Mouse (Mus musculus): ENCODE measurements around the gene Tgoln1.

Gene Tgoln1

DNA sequence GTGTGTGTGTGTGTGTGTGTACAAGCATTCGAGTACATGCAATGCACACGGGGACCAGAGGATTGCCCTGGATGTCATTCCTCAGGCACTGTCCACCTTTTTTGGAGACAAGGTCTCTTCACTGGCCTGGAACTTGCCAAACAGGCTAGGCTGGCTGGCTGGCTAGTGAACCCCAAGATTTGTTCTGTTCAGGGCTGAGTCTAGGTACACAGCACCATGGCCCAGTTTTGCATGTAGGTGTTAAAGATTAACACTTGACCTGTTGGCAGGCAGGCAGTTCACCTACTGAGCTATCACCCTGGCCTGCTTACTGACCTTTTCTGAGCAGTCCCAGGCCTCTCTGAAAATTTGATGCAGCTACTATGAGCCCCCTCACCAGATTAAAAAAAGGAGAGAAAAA, 13.6 kb upstream of the Tgoln1 start:
- DNase-seq (ENCODE audit: low read depth, low spot score), result no peak

DNA sequence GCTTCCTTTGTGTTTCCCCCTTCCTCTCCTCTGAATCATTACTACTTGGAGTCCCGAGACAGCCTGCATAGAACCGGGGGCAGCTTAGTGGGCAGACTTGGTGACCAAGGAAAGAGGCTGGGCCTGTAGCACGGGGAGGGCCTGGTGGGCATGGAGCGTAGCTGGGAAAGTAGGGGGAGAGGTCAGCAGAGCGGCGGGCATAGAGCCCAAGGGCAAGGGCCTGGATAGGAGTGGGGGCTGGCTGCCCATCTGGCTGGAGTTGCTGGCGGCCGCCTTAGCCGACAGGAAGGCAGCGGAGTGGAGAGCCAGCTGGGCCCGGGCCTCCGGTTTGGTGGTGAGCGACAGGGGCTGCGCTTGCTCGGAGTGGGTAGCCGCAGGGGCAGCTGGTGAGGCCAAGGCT, 10.5 kb upstream of the Tgoln1 start:
- DNase-seq (ENCODE audit: low read depth, low spot score), result no peak

DNA sequence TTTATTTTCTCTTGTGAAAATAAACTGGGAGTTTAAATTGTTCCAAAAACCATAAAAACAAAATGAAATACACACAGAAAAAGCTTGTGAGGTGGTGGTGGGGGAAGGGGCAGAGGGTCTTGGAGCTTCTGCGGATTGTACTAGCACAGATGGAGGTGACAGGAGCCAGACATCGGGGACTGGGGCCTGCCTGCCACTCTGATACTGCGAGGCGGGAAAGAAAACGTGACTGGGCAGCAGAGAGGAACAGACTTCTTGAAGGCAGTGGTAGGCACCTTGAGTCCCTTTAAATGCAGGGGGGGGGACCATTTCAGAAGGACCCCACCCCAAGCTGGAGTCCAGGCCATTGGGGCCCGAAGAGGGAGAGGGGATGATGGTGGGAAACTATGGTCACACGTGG, 9.6 kb upstream of the Tgoln1 start:
- DNase-seq (ENCODE audit: low read depth, low spot score), result no peak

DNA sequence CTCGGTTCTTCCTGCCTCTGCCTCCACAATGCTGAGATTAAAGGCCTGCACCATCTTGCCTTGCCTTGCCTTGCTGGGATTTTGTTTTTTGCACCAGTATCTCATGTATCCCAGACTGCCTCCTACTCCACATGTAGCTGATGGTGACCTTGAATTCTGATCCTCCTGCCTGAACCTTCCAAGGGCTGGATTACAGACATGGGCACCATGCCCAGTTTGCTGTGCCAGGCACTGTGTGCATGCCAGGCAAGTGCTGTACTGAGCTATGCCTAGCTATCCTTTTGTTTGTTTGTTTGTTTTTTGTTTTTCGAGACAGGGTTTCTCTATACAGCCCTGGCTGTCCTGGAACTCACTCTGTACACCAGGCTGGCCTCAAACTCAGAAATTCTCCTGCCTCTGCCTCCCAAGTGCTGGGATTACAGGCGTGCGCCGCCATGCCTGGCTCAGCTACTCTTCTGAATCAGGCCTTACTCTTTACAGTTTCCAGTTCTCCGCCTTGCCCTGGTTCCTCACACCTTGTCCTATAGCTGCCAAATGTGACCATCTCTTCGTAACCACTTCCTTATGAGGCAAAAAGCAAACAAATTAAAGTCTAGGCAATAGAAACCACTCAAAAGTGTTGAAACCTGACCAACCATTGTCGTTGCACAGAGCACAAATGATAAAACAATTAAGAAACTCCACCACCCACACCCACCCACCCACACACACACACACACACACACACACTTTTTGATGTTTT, 7.0 kb upstream of the Tgoln1 start:
- no peak for DNase-seq (ENCODE audit: low read depth, low spot score)

DNA sequence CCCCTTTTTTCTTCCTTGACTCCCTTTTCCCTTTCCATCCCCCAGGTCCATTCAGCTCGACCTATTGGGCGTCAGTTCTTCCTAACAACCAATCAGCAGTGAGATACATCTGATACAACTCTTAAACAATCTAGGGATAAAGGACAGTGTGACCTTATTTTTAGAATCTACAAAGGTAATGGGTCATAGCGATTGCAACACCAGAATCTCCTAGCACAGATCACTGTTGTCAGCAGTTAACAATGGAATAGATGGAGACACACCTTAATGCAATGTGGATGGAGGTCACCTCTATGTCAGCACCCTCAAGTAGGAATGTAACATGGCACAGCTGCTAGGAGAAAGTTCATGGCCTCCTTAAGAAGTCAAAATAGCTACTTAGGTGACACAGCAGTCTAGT, 6.1 kb upstream of the Tgoln1 start:
- DNase-seq (ENCODE audit: low read depth, low spot score), result no peak

DNA sequence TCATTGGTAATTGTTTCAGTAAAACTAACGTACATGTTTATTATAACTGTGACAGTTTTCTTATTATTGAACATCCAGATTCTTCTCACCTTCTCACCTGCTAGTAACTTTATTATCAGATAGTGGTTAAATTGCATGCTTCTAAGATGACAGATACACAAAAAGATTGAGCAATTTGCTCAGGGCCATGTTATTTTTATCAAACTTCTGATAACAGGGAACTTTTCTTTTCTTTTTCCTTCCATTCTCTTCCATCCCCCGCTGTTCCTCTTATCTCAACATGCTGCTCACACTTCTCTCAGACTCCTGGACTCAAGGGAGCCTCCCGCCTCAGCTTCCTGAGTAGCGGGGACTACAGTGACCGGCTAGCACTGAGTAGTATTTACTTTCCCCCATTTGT, 4.1 kb upstream of the Tgoln1 start:
- DNase-seq (ENCODE audit: low read depth, low spot score), result no peak

DNA sequence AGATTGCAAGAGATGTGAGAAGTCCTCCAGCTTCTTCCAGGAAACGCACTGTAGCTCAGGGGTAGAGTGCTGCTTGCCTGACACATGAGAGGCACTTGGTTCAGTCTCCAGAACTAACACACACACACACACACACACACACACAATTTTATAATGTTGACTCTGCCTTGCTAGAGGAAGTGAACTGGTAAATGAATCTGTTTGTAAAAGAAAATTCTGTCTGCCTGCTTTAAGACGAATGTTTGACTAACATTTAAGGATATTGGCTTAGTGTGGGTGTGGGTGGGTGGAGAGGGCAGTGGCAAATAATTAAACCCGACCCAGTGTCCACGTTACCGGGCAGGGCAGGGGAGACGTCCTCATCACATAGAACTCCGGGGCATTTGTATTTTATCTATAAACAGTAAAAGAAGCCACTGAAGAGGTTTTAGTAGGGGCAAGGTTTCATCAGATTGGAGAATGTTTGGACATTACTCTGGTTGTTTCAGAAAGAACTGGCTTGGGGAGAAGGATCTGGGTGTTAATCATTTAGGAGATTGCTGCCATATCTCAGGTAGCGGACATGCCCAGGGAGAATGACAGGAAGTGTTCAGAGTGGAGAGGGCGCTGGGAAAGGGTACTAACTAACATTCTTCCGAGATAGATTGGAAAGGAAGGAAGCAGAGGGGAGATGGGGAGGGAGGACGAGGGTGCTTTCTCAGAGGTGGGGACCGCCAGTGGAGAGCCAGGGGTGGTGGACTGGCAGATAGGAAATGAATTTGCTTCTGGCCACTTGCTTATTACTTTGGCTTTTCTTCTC, 3.1 kb upstream of the Tgoln1 start:
- no peak for DNase-seq (ENCODE audit: low read depth, low spot score)

DNA sequence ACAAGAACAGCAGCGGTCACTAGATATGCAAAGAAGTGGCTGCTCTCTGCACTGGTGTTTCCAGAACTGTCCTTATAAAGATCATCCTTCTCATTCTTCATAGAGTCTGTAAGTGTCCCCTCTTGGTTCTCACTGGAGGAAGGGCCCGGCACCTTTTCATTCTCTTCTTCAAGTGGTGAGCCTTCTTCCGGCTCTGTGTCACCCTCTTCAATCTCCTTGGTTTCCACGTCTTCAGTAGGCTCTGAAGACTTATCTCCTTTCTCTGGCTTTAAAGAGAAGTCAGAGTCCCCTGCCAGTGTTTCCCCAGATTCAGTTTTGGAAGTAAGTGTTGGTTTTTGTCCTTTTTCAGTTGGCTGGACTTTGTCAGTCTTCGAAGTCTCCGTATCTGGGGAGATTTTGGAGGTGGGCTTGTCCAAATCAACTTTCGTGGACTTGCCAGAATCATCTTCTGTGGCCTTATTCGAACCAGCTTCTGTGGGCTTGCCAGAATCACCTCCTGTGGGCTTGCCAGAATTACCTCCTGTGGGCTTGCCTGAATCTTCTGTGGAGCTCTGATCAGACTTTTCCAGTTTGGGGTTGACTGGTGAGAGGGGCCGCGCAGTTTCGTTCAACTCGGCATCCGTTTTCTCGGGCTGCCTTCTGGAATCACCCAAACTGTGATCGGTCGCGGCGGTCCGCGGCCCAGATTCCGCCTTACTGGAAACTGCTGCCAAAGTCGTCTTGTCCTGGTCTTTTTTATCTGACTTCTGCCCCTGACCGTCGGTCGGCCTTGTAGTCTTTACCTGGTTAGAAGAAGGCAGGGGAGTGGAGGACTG, 1.0 kb downstream of the Tgoln1 start:
- DNase-seq (ENCODE audit: low read depth, low spot score), result no peak

DNA sequence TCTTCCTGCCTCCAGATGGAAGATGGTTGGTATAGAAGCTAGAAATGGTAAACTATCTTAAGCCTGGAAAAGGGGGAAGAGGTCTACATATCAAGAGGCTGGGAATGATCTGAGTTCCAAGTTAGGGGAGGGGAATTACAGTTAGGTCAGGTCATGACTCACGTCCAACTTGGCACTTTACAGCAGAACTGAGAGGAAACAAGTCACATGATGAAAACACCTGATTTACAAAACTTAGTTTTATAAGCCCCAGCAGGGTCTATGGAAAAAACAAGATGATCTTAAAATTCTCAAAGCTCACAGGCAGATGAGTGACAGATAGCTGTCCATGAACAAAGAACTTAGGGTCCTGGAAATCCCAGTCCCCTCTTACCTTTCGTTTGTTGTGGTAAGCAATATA, 1.6 kb downstream of the Tgoln1 start:
- DNase-seq (ENCODE audit: low read depth, low spot score), result no peak

DNA sequence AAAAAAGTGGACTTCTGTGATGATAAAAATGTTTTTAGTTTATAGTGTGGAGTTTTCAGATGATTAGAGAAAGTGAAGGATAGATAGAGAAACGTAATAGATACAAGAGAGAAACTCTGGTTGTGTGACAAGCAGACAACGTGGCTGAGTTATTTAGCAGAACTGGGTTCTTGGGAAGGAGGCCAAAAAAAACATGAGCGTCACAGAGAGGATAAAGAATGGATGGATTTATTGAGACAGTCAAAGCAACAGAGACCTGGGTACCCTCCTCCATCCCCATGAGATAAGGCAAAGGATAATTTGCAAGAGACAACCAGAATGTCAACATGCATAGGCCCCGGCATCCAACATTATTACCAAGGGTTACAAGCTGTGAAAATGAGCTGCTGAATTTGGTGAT, 6.5 kb downstream of the Tgoln1 start:
- no peak for DNase-seq (ENCODE audit: low read depth, low spot score)

DNA sequence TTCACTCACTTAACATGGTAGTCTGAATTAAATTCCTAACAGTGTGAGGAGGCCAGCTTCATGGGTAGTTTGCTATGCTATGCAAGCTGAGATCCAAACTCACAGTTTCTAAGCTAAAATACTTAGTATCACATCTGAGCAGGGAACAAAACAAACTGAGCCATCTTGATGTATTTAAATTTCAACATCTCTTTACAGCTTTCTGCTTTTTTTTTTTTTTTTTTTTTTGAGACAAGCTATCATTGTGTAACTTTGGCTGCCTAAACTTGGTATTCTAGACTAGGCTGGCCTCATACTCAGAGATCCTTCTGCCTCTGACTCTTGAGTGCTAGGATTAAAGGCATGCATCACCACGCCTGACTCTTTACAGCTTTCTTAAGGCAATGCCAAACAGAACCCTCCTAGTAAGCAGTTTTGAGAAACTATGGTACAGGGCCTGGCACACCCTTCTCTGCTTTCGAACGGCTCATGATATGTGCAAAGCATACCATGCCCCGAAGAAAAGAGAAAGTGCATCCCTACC, 8.1 kb downstream of the Tgoln1 start:
- DNase-seq (ENCODE audit: low read depth, low spot score), result no peak

DNA sequence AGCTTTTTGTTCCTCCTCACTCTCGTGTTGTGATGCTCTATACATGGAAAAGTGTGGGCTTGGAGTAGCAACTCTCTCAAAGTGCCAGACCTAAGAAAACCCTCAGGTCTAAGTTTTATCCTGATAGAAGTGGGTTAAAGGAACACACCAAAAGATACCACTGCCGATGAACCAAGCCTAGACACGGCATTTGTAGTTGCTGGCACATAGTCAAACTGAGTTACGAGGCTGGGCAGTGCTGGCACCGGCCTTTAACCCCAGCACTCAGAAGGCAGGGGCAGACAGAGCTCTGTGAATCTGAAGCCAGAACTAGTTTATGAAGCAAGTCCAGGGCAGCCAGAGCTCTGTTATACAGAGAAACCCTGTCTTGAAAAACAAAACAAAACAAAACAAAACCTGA, 9.1 kb downstream of the Tgoln1 start:
- DNase-seq (ENCODE audit: low read depth, low spot score), result no peak

DNA sequence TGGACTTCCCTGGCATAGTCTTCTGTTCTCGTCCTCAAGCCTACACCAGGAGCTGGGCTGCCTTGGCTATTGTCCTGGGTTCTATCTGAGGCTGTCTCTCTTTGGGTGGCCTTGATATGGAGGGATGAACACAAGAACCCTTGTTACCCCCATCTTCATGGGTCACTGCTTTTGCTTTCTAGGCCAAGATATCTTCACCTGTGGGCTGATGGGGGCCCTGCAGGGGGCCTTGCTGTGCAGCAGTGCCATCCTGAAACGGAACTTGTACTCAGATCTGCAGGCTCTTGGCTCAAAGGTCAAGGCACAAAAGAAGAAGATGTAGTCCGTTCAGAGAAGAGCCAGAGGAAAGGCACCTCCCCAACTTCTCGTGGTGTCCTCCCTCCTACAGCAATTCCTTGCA, 9.7 kb downstream of the Tgoln1 start:
- DNase-seq (ENCODE audit: low read depth, low spot score), result no peak

DNA sequence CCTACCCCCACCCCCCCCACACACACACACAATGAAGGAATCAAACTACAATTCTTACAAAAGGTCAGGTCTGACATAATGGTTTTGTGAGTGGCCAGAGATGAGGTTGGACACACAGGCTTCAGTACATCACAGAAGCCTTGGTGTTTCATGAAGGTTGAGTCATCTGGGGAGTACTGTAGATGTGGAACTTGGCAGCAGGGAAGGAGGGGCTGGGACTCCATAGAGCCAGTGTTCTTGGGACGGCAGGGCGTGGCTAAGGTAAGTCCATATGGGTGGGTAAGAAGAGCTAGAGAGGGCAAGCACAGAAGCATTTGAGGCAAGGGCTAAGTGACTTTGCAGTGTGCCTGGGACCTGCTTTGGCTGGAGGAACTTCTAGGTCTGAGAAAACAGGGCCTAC, 12.7 kb downstream of the Tgoln1 start:
- DNase-seq (ENCODE audit: low read depth, low spot score), result no peak

DNA sequence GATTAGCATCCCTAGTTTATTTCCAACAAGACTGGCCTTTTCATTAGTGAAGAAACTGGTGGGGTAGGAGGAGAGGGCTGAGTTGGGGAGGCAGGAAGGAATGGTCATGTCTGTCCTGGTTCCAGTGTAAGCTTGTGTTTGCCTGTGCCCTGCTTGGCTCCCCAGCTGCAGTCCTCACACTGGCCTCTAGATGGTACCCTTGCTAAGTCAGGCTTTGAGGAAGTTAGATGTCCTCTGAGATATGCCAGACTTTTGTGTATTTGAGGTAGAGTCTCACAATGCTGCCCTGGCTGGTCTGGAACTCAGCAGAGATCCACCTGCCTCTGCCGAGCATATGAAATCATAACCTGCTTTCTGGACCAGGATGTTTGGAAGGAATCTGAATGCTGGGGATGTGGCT, 15.1 kb downstream of the Tgoln1 start:
- DNase-seq (ENCODE audit: low read depth, low spot score), result peak; percentile 39

DNA sequence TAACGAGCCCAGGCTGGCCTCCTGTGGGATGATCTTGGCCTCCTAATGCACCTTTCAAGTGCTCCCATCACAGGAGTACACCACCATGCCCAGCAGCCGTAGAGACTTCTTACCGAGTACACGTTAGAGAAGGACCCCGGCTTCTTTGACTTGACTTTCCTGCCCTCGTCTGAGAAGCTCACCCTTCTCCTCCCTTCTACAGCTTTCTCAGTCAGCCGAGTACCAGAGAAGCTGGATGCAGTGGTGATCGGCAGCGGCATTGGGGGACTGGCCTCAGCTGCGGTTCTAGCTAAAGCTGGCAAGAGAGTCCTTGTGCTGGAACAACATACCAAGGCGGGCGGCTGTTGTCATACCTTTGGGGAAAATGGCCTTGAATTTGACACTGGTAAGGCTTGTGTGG, 16.0 kb downstream of the Tgoln1 start:
- DNase-seq (ENCODE audit: low read depth, low spot score), result no peak

DNA sequence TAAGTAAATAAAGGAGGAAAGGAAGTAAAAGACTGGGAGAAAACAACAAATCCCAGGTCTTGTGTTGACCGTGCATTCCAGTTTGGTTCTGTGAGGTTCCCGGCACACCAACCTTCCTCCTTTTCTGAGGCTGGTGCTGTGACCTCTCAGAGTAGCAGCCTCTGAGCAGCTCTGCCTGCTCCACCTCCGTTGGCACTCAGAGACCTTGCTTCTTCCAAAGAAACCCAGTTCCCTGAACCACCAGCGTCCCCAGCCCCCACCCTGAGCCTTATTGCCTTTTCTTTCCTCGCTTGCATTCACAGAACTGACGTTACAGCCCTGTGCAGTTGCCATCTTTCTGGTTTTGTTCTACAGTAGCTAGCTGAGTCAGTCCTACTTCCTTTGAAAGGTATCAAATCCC, 16.6 kb downstream of the Tgoln1 start:
- no peak for DNase-seq (ENCODE audit: low read depth, low spot score)

DNA sequence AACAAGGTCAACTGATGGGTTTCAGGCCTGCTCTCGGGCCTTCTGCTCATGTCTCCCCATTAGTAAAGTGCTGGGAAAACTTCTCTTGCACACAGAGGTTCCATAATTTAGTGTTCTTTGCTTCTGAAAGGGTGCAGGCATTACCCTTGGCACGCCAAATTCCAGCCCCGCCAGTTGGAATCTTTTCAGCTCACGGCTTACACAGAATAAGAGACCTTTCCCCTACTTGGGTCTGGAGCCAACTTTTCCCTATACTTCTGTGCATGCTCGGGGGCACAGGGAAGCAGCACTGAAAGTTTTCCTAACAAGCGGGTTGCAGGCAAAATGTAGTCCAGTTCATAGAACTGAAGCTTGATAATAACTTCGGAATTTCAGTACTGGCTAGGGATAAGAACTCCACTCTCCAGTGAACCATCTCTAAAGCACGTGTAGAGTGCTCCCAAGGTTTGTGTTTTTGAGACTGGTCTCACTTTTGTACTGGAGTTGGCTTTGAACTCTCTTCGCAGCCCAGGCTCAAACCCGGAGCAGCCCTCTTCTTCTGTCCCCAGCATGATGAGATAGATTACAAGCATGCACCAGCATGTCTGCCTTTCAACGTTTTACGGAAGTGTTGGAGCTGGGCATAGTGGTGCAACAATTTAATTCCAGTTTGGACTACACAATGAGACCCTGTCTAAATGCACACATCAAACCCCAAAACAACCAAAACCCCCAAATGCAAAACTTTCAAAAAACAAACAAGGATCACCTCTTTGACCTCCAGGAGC, 17.8 kb downstream of the Tgoln1 start:
- DNase-seq (ENCODE audit: low read depth, low spot score), result no peak

DNA sequence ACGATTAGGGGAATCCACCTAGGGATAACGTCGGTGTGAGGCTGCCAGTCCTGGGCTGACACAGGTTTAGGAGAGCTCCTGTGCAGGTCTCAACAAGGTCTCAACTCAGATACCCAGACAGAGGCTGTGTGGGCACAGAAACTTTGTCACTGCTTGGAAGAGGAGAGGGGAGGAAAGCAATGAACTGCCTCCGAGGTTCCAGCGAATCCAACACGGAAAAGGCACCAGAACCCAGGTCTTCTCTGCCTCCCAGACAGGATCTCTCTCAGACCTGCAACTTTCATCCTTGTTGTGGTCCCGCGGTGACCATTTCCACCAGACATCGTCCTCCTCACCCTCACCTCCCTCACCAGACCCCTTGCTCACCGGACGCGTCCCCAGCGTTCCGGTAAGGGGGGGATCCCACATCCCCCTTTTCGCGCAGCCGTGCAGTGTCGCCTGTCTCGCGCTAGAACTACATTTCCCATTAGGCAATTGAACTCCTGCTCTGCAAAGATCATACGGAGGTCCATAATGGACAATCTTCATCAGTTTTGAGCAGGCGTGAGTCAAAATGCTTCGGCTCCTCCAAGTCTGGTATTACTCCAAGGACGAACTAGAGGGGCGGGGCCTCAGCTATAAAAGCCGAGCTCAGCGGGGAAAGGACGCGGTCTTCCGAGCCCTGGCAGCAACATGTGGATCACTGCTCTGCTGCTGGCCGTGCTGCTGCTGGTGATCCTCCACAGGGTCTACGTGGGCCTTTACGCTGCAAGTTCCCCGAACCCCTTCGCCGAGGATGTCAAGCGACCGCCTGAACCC, 18.6 kb downstream of the Tgoln1 start, which contains the start of the genes Elmod3 and Retsat:
Elmod3 (minus strand) TSS at position 458 of the 798 bp plus-strand sequence.
Retsat (plus strand) TSS at position 520 of the 798 bp plus-strand sequence.
- DNase-seq (ENCODE audit: low read depth, low spot score), result peak; percentile 87

DNA sequence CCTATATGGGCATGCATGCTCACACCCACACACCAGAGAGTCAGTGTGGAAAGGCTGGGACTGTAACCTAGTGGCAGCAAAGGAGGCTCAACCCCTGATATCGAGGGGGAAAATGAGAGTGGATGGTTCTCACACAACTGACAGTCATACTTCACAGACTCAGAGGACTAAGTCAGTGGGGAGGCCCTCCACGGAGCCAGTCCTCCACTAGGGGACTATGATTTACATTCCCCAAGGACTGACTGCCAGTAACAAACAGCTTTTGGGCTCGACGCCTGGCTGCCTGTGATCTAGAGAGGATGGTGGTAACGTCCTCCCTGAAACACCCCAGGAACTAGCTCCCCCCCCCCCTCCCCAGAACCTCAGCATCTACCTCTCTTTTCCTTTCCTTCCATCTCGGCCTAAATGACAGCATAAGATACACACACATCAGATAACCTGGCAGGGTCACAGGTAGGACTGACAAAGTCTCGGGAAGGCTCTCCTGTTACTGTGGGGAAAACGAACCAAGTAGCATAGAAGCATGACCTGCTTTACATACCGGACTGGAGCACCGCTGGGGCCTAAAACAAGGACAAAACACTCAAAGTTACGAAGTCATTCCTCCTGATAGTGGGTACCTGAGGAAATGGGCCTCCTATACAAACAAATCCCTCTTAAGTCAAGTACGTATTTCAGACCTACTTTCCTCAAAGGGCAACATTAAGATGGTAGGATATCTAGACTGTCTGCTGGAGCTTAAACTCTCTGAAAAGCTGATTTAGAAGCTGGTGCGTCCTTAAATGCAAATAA, 19.5 kb downstream of the Tgoln1 start:
- no peak for DNase-seq (ENCODE audit: low read depth, low spot score)

Measured in WW6 (cell line).